Mouse (Mus musculus): ENCODE results near the gene Lsm8. TPM values are rescaled to one million over a fixed set of nuclear protein-coding genes. Genes with fewer than 3 reads are reported as not detected.
"Not testable (repeated sequence)": the region's sequence is repeated elsewhere in the genome, so short reads cannot be mapped to it uniquely, and the experiment has no call there.

Lsm8 gene
- polyA plus RNA-seq (2015; fragmentation: Nextera tagmentation; extraction: Ambion mirVana), result 188 and 201 TPM in 2 replicates

DNA sequence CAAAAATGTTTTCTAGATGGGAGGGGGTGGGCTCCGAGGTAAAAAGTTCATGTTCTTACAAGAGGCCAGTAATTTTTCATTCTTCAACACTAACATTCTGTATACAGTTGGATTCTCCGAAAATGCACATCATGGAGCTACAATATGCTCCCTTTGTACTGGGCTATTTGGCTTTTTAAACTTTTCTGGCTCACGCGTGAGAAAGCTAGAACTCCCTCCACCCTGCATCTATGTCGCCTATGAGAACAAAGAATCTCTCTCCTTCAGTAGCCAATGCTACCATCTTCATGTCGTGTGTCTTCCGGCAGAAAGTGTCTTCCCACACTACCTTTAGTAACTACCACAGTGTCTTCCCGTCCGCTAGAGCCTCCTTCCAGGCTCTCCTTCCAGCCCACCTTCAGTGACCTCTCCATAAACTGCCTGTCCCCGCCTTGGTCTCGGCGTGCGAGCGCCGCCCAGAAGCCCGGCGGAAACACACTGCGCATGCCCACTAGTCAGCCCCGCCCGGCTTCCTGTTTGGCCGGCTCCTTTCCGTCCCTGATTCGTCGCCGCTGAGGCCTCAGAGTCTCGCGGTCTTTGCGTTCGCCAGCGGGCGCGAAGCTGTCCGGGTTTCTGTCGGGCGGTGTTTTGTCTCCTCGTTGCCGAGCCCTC is at the start of gene Lsm8:
Gene Lsm8, plus strand, starts transcription at position 529 of the 651 bp plus-strand sequence.
- Histone ChIP-seq H3K27me3 (ENCODE audit: control insufficient read depth, insufficient read depth, low read depth, low read length) (no peaks in the 10 kb centered on the region), H3K4me1 (replicated peaks; ENCODE audit: control insufficient read depth, insufficient read depth, low read length) (peaks cover 7% of the 10 kb centered on the region), H3K9me3 (ENCODE audit: control insufficient read depth, low read length) (no peaks in the 10 kb centered on the region), H3K4me2 (ENCODE audit: low read depth, low read length) (peak within 1 kb of the TSS; percentile 67), H3K4me3 (ENCODE audit: low read length) (peak within 1 kb of the TSS; percentile 85), H3K36me3 (ENCODE audit: control insufficient read depth, insufficient read depth, low read length) (peaks cover 9% of the 10 kb centered on the region; the same call in 1 of the 2 replicates), H3K27ac (ENCODE audit: low read length) (peak within 1 kb of the TSS; percentile 94), H3K9ac (ENCODE audit: low read length) (peak within 1 kb of the TSS; percentile 98)
- under 1% methylated on average over 37 of the region's 37 CpGs for WGBS
- ATAC-seq (ENCODE audit: low read depth), result peak; percentile 100

DNA sequence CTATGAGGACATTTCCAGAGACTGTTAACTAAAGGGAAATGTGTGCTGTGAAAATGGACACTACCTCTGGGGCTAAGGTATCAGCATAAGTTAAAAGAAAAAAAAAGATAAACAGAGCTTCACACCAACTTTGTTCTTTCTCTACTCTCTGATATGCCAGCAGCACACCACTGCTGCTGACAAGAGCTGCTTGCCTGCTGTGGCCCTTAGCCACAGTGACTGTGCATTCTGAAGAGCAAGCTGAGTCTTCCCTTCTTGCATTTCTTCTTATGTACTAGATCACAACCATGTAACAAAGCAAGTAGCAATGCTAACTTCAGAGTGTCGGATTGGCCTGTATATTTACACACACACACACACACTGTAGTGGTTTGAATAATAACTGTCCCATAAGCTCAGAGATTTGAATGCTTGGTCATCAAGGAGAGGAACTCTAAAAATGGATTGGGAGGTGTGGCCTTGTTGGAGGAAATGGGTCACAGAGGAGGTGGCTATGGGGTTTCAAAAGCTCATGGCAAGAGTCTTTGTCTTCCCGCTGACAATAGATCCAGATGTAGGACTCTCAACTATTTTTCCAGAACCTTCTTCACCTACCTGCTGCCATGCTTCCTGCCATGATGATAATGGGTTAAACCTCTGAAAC is 47.4 kb upstream of the Lsm8 start:
- no peak for ATAC-seq (ENCODE audit: low read depth)
- no peaks in the 10 kb centered on the region for H3K36me3 ChIP-seq (ENCODE audit: control insufficient read depth, insufficient read depth, low read length)
- H3K4me2 ChIP-seq (ENCODE audit: low read depth, low read length), result no peak overlapping the region
- no peak overlapping the region for H3K4me3 ChIP-seq (ENCODE audit: low read length)
- WGBS, result 87% methylated on average over 2 of the region's 2 CpGs
- no peak overlapping the region for H3K27ac ChIP-seq (ENCODE audit: low read length)
- H3K4me1 ChIP-seq (replicated peaks; ENCODE audit: control insufficient read depth, insufficient read depth, low read length), result no peaks in the 10 kb centered on the region
- no peaks in the 10 kb centered on the region for H3K9me3 ChIP-seq (ENCODE audit: control insufficient read depth, low read length)
- H3K9ac ChIP-seq (ENCODE audit: low read length), result no peak overlapping the region
- no peaks in the 10 kb centered on the region for H3K27me3 ChIP-seq (ENCODE audit: control insufficient read depth, insufficient read depth, low read depth, low read length)

DNA sequence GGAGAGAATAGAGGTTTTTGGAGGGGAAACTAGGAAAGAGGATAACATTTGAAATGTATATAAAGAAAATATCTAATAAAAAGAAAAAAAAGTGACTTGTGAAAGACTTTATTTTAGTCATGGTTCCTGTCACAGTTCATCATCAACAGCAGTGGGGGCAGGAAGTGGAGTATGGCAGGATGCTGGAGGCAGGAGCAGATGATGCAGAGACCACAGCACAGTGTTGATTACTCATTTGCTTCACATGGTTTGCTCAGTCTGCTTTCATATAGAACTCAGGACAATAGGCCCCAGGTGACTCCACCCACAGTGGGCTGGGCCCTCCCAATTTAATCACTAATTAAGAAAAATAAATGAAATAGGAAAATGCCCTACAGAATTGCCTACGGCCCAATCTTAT is 35.8 kb upstream of the Lsm8 start:
- Histone ChIP-seq H3K9ac (ENCODE audit: low read length) (no peak overlapping the region), H3K4me3 (ENCODE audit: low read length) (no peak overlapping the region), H3K9me3 (ENCODE audit: control insufficient read depth, low read length) (no peaks in the 10 kb centered on the region), H3K36me3 (ENCODE audit: control insufficient read depth, insufficient read depth, low read length) (no peaks in the 10 kb centered on the region), H3K27me3 (ENCODE audit: control insufficient read depth, insufficient read depth, low read depth, low read length) (no peaks in the 10 kb centered on the region), H3K4me1 (replicated peaks; ENCODE audit: control insufficient read depth, insufficient read depth, low read length) (no peaks in the 10 kb centered on the region), H3K27ac (ENCODE audit: low read length) (no peak overlapping the region), H3K4me2 (ENCODE audit: low read depth, low read length) (no peak overlapping the region)
- WGBS, result 88% methylated on average over 1 of the region's 1 CpGs
- no peak for ATAC-seq (ENCODE audit: low read depth)

DNA sequence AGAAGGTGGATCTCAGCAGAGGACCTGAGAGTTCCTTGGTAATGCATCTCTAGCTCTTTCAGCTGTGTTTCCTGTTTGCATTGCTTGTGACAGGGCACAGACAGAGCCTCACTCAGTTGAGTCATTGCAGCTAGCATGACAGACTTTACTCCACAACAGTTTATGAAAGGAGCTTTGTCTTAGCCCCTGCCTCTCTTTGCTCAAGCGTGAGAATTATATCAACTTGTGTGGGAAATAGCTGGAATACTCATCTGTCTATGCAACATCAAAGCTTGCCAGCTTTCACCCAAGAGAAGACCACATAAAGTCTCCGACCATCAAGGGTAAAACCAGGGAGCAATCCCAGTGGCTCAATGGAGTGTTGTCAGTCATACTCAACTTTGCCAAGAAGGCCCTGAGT is 32.8 kb upstream of the Lsm8 start:
- Histone ChIP-seq H3K9me3 (ENCODE audit: control insufficient read depth, low read length) (no peaks in the 10 kb centered on the region), H3K4me3 (ENCODE audit: low read length) (no peak overlapping the region), H3K27ac (ENCODE audit: low read length) (no peak overlapping the region), H3K4me1 (replicated peaks; ENCODE audit: control insufficient read depth, insufficient read depth, low read length) (no peaks in the 10 kb centered on the region), H3K9ac (ENCODE audit: low read length) (no peak overlapping the region), H3K27me3 (ENCODE audit: control insufficient read depth, insufficient read depth, low read depth, low read length) (no peaks in the 10 kb centered on the region), H3K4me2 (ENCODE audit: low read depth, low read length) (no peak overlapping the region), H3K36me3 (ENCODE audit: control insufficient read depth, insufficient read depth, low read length) (no peaks in the 10 kb centered on the region)
- no peak for ATAC-seq (ENCODE audit: low read depth)
- 63% methylated on average over 2 of the region's 2 CpGs for WGBS

DNA sequence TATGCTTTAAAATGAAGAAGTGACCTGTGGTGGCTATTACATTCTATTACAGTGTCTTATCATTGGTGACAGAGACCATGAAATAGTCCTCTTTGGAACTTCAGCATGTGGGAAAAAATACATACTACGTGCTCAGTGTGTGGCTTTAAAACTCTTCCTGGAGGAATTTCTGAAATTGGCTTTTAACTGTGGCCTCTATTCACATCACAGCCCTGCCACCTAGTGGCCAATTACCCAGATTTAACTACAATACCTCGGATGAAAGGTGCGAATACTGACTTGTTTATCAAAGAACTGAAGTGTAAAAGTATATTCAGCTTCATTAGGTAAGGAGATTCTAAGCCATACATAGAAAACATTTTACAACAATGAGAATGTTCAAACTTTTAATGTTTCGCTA is 29.0 kb upstream of the Lsm8 start:
- no peak overlapping the region for H3K9ac ChIP-seq (ENCODE audit: low read length)
- H3K9me3 ChIP-seq (ENCODE audit: control insufficient read depth, low read length), result no peaks in the 10 kb centered on the region
- no peak for ATAC-seq (ENCODE audit: low read depth)
- H3K27me3 ChIP-seq (ENCODE audit: control insufficient read depth, insufficient read depth, low read depth, low read length), result no peaks in the 10 kb centered on the region
- no peaks in the 10 kb centered on the region for H3K36me3 ChIP-seq (ENCODE audit: control insufficient read depth, insufficient read depth, low read length)
- H3K4me1 ChIP-seq (replicated peaks; ENCODE audit: control insufficient read depth, insufficient read depth, low read length), result no peaks in the 10 kb centered on the region
- H3K4me2 ChIP-seq (ENCODE audit: low read depth, low read length), result no peak overlapping the region
- no peak overlapping the region for H3K27ac ChIP-seq (ENCODE audit: low read length)
- 7% methylated on average over 4 of the region's 4 CpGs for WGBS
- no peak overlapping the region for H3K4me3 ChIP-seq (ENCODE audit: low read length)

DNA sequence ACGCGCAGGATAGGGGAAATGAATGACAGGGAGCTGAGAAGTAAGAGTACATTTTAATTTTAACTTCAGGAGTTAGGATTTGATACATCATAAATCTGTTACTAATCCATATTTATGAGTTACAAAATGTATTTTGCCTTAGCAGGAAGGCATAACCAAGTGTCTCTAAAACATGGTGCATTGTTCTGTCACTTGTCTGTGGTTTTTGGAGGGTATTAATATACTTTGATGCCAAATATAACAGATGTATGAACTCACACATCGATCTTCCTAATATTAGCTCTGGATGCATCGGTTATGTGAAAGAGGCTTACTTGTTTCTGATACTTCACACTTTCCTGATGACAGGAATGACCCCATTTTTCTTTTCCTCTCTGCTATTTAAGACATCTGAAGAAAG is 28.1 kb upstream of the Lsm8 start:
- H3K27ac ChIP-seq (ENCODE audit: low read length), result no peak overlapping the region
- ATAC-seq (ENCODE audit: low read depth), result no peak
- no peaks in the 10 kb centered on the region for H3K27me3 ChIP-seq (ENCODE audit: control insufficient read depth, insufficient read depth, low read depth, low read length)
- no peak overlapping the region for H3K4me2 ChIP-seq (ENCODE audit: low read depth, low read length)
- 56% methylated on average over 4 of the region's 4 CpGs for WGBS
- no peaks in the 10 kb centered on the region for H3K36me3 ChIP-seq (ENCODE audit: control insufficient read depth, insufficient read depth, low read length)
- no peak overlapping the region for H3K9ac ChIP-seq (ENCODE audit: low read length)
- H3K9me3 ChIP-seq (ENCODE audit: control insufficient read depth, low read length), result no peaks in the 10 kb centered on the region
- H3K4me1 ChIP-seq (replicated peaks; ENCODE audit: control insufficient read depth, insufficient read depth, low read length), result no peaks in the 10 kb centered on the region
- H3K4me3 ChIP-seq (ENCODE audit: low read length), result no peak overlapping the region

DNA sequence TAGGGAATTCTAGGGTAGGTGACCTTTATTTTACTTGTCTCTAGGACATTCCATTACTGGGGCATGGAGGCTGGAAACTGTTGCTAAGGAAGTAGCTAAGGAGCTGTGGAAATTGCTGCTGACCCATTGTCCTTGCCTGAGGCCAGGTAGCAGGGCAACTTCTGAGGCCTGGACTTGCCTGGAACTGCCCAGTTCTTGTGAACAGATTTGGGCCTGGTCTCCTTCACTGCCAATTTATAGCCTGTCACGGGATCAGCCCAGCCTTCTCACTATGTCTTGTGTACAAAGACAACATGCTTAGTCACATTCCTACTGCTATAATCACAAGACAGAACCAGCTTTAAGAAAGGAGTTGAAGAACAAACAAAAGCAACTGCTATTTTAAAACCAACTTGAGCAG is 25.6 kb upstream of the Lsm8 start:
- ATAC-seq (ENCODE audit: low read depth), result no peak
- Histone ChIP-seq H3K36me3 (ENCODE audit: control insufficient read depth, insufficient read depth, low read length) (no peaks in the 10 kb centered on the region), H3K9me3 (ENCODE audit: control insufficient read depth, low read length) (no peaks in the 10 kb centered on the region), H3K9ac (ENCODE audit: low read length) (no peak overlapping the region), H3K27ac (ENCODE audit: low read length) (no peak overlapping the region), H3K4me1 (replicated peaks; ENCODE audit: control insufficient read depth, insufficient read depth, low read length) (no peaks in the 10 kb centered on the region), H3K4me2 (ENCODE audit: low read depth, low read length) (no peak overlapping the region), H3K4me3 (ENCODE audit: low read length) (no peak overlapping the region), H3K27me3 (ENCODE audit: control insufficient read depth, insufficient read depth, low read depth, low read length) (no peaks in the 10 kb centered on the region)
- WGBS, result 29% methylated on average over 1 of the region's 1 CpGs

DNA sequence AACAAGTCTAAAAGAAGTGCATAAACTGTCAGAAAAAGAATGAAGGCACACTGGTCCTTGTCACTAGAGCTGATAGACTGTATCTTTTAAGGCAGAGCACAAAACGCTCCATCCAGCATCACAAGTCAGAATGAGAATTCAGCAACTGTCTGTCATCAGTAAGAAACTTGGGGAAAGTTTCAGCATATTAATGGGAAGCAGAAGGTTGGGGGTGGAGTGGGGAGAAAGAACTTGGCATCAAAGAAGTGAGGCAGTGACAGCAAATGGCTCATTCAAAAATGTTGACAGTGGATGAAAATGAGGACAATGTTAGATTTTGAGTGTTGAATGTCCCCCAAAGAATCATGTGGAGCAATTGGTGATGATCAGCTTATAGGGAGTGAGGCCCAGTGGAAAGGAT is 15.4 kb upstream of the Lsm8 start:
- no peaks in the 10 kb centered on the region for H3K27me3 ChIP-seq (ENCODE audit: control insufficient read depth, insufficient read depth, low read depth, low read length)
- WGBS, result 76% methylated on average over 1 of the region's 1 CpGs
- no peaks in the 10 kb centered on the region for H3K9me3 ChIP-seq (ENCODE audit: control insufficient read depth, low read length)
- H3K36me3 ChIP-seq (ENCODE audit: control insufficient read depth, insufficient read depth, low read length), result no peaks in the 10 kb centered on the region
- H3K27ac ChIP-seq (ENCODE audit: low read length), result no peak overlapping the region
- H3K9ac ChIP-seq (ENCODE audit: low read length), result no peak overlapping the region
- no peak overlapping the region for H3K4me3 ChIP-seq (ENCODE audit: low read length)
- ATAC-seq (ENCODE audit: low read depth), result no peak
- H3K4me1 ChIP-seq (replicated peaks; ENCODE audit: control insufficient read depth, insufficient read depth, low read length), result no peaks in the 10 kb centered on the region
- no peak overlapping the region for H3K4me2 ChIP-seq (ENCODE audit: low read depth, low read length)

DNA sequence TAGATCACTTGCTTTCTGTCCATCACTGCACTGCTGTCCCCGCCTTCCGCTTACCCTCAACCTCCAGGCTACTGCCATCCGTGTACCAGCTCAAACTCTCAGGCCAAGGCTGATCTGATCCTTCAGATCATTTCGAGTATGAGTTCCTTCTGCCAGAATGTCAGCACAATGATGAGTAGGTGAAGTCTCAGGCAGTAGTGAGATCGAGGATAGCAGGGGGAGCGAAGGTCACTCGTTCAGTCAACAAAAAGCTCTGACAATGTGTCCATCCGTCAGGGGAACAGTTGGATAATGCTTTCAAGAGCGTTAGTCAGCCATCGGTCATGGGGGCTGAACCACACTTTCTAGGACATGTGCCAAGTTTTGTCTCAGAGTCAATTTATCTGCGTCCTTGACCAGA is 3.9 kb upstream of the Lsm8 start:
- WGBS, result no CpG with 5 or more reads among the region's 11 CpGs
- not testable (repeated sequence) for ATAC-seq (ENCODE audit: low read depth)

More for the DNA sequence above, 3.9 kb upstream of the Lsm8 start:
- H3K27me3 ChIP-seq (ENCODE audit: control insufficient read depth, insufficient read depth, low read depth, low read length); H3K27ac ChIP-seq (ENCODE audit: low read length); H3K9ac ChIP-seq (ENCODE audit: low read length); H3K9me3 ChIP-seq (ENCODE audit: control insufficient read depth, low read length); H3K4me2 ChIP-seq (ENCODE audit: low read depth, low read length); H3K4me1 ChIP-seq (replicated peaks; ENCODE audit: control insufficient read depth, insufficient read depth, low read length); H3K36me3 ChIP-seq (ENCODE audit: control insufficient read depth, insufficient read depth, low read length); H3K4me3 ChIP-seq (ENCODE audit: low read length): not testable (repeated sequence)

All from lung, embryonic 16.5 days (tissue).